Mouse (Mus musculus): Measurements from ENCODE around the gene Aknad1. TPM values are rescaled to one million over a fixed set of nuclear protein-coding genes. Genes with fewer than 3 reads are reported as not detected.

The Aknad1 gene
- 1 to 10 TPM; 1.2 to 1.3 TPM for total RNA-seq (2021)
- long read RNA-seq, experiment 1, result 0 reads
- long read RNA-seq, experiment 2, result 0 reads

DNA sequence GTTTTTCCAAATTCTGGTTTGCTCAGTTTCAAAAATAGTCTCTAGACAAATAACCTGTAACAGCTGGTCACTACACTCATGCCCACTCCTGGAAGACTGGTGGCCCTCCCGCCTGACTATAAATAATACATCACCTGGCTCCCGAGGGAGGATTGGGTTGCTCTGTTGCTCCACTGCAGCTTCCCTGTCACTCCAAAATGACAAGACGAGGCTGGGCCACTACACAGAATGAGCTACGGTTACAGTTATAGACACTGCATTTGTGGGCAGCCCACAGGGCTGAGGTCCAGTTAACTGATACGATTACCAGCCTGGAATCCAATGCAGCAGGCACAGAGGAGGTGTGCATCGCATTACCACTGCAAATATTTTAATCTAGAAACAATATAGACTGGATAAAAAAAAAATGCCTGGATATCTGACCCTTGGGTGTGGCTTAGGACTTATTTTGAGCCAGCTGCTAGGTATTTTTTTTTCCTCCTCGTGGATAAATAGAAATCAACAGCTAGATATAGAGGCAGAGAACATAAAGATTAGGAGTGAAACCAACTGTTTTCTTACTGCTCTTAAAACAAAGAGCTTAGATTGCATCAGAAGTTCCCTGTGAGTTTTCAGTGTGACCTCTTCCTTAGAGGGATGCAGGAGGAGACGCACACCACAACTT lies at the start of gene Aknad1:
Gene Aknad1, plus strand, starts transcription at position 614 of the 664 bp plus-strand sequence.
- no peak for DNase-seq (ENCODE audit: low spot score in 2 of 2)

GRCm38 (mm10) chr3:108689979-108690378 lies 49.5 kb upstream of the Aknad1 start:
- DNase-seq (ENCODE audit: low spot score in 2 of 2), result no peak

DNA sequence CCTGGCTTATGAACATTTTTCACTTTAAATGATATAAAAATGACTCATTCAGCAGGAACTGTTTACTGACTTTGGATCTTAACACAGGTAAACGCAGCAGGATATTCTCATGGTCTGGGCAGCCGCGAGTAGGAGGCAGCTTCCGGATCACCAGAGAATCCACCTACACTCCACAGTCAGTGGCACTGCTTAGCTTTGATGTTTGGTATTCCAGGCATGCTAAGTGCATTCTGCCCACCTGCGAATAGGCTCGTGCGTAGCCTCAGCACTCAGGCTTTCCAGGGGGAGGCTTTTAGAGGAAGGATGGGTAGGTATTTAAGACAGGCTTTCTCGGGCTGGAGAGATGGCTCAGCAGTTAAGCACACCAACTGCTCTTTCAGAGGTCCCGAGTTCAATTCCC lies 45.1 kb upstream of the Aknad1 start:
- DNase-seq (ENCODE audit: low spot score in 2 of 2), result no peak

DNA sequence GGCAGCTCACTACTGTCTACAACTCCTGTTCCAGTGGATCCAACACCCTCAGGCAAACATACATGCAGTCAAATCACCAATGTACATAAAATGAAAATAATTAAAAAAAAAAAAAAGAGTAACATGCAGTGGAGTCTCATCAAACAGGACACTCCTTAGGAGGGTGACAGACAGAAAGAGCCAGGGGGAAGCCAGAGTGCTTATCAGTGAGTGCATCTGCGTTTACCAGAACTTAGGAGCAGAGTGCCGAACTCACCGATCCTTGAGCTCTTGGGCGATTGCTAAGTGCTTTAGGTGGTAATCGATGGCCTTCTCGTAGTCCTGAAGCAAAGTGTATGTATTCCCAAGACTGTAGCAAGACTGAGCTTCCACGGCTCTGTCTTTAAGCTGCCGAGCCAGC lies 40.8 kb upstream of the Aknad1 start:
- DNase-seq (ENCODE audit: low spot score in 2 of 2), result no peak

DNA sequence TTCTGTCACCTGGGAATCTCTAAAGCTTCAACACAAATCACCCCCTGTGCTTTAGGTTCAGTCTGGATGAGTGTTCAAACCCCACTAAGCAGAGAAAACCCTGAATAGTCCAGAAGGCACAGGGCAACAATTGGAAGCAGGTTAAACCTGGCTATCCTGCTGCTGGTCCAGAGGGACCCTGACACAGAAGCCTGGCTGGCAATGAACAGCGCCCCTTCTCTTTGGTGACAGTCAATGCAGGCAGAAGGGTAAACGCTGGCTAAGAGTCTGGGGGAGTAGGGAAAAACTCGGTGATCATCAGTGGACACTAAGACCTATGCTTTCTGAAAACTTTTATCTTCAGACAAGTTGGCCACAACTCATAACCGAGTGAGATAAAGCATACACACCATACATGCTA lies 39.7 kb upstream of the Aknad1 start:
- no peak for DNase-seq (ENCODE audit: low spot score in 2 of 2)

DNA sequence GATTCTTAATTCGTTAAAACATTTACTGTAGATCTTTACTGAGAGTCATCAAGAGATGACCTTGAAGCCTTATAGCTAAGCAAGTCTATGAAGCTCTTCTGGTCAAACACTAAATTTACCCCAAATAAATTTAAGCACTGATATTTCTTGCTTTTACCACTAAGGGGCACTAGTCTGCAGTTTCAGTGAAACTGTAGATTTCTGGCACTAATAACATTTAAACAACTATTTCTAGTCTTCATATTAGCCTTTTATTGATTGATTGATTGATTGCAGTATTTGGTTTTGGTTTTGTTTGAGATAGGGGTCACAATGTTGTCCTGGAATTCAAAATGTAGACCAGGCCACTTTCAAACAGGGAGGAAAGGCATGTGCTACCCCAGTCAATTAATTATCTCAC lies 38.2 kb upstream of the Aknad1 start:
- no peak for DNase-seq (ENCODE audit: low spot score in 2 of 2)

- DNase-seq (ENCODE audit: low spot score in 2 of 2), result no peak
Observed at GRCm38 (mm10) chr3:108702789-108703188, 36.7 kb upstream of the Aknad1 start.

DNA sequence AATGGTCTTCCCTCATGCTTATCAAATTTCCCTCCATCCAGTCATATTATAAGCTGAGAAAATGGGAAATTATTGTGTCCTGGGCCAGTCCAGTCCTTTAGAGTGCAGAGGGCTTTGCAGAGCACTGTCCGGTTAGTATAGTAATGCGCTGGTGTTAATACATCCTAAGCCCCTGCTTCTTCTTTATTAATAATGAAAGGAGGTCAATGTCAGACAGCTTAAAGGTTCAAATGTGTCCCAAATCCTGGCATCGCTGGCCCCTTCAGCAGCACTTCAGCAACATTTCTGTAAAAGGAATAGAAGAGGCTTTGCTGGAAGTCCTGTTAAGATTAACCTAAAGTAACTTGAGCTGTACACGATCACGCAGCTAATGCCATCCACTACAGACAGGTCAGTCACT lies 28.2 kb upstream of the Aknad1 start:
- DNase-seq (ENCODE audit: low spot score in 2 of 2), result no peak

GRCm38 (mm10) chr3:108713065-108713675 lies 26.3 kb upstream of the Aknad1 start:
- DNase-seq (ENCODE audit: low spot score in 2 of 2), result no peak

DNA sequence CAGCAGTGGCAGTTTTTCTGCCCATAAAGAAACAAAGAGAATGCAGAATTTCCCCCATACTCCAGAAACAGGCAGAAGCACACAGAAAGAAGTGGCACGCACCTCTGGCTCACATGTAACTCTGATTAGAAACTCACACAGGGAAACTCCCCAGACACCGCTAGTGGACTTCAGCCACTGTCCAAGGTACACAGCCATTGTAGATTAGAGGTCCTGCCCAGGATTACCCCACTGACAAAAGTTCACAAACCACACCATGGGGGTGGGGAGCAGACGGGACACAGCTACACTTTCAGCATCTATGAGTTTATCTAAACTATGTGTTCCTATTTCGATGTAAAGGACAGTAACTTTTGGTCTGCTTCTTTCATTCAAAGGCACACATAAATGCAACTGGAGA lies 24.6 kb upstream of the Aknad1 start:
- no peak for DNase-seq (ENCODE audit: low spot score in 2 of 2)

DNA sequence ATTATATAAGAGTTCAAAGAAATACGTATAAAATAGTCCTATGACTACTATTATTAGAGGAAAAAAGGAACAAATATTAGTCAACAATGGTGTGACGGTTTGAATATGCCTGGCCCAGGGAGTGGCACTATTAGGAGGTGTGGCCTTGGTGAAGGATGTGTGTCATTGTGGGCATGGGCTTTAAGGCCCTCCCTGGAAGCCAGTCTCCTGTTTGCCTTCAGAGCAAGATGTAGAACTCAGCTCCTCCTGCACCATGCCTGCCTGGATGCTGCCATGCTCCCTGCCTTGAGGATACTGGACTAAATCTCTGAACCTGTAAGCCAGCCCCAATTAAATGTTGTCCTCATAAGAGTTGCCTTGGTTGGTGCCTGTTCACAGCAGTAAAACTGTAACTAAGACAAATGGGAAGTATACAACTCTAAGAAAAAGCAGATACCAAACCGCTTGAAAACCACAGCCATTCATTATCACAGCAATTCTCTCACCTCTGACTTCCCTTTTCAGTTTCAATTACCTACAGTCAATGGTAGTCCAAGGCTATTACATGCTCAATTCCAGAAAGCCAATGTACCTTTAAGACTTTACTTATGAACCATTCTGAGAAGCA lies 21.5 kb upstream of the Aknad1 start:
- no peak for DNase-seq (ENCODE audit: low spot score in 2 of 2)

GRCm38 (mm10) chr3:108719357-108719756 lies 20.1 kb upstream of the Aknad1 start:
- DNase-seq (ENCODE audit: low spot score in 2 of 2), result no peak

GRCm38 (mm10) chr3:108719761-108720160 lies 19.7 kb upstream of the Aknad1 start:
- no peak for DNase-seq (ENCODE audit: low spot score in 2 of 2)

DNA sequence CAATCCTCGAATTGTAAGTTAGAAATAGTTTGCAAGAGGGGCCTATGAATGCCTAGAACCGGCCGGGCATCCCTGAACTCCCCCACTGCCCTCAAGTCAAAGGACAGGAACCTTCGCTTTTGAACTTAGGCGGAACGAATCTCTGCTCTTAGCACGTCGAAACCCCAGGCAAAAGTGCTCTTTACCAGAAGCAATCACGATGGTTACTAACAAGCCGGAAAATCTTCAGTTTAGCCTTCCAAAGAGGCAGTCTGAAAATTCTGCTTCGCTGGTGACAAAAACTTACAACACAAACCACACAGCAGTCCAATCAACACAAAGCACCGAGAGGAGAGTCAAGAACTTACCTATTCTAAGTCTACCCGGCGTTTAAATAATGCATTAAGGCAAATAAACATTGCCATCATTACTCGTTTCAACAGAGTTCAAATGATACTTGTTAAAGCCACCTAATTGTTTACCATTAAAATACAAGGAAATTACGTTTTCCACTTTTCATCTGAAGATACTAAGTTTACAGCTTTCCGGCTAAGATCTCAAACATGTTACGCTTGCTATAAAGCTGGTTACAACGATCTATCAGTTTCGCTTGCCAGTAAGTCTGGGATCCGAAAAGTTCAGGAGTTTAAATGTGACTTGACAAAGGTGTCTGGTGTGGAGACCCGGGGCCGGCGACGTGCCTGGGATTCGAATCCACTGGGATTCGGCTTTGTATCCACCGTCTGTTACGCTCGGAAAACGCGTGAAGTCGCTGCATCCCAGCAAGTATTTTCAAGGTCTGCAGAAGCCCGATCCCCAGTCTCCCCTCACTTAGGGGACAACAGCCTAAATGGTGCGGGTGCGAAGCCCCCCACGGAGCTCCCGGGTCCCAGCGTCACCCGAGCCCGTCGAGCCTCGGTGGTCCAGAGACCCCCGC lies 18.1 kb upstream of the Aknad1 start:
- peak; percentile 35 to 67 for DNase-seq (ENCODE audit: low spot score in 2 of 2)

- DNase-seq (ENCODE audit: low spot score in 2 of 2), result peak; percentile 98
Observed at GRCm38 (mm10) chr3:108722036-108722872, 17.2 kb upstream of the Aknad1 start, which contains the start of gene Gpsm2. Gene Gpsm2, minus strand, starts transcription at chr3:108722309.

- DNase-seq (ENCODE audit: low spot score in 2 of 2), result no peak
Observed at GRCm38 (mm10) chr3:108726413-108726812, 13.0 kb upstream of the Aknad1 start.

DNA sequence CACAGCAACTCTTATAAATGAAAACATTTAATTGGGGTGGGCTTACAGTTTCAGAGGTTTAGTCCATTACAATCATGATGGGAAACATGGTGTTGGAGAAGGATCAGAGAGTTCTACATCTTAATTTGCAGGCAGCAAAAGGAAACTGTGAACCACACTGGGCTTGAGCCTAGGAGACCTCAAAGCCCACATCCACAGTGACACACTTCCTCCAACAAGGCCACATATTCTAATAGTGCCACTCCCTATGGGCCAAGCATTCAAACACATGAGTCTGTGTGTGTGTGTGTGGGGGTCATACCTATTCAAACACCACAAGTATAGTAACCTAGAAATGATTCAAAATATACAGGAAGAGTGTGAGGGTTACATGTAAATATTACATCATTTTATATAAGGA lies 12.1 kb upstream of the Aknad1 start:
- DNase-seq (ENCODE audit: low spot score in 2 of 2), result no peak

GRCm38 (mm10) chr3:108727776-108728175 lies 11.7 kb upstream of the Aknad1 start:
- no peak for DNase-seq (ENCODE audit: low spot score in 2 of 2)

DNA sequence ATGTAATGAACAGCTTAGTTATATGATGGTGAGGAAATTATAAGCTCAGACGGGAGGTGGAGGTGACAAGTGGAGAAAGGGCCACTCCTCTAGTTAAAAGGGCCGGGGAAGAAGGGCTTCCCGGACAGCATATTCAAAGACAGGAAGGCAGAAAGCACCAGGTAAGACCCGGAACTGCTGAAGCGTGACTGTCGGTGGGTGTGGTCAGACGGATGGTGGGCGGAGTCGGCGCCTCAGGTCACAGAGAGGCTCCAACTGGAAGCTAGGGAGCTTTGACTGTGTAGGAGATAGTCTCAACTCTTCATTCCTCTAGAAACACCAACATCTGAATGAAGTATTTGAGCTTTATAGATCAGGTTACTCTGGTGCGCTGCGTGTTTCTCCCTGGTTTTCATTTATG lies 9.1 kb upstream of the Aknad1 start:
- DNase-seq (ENCODE audit: low spot score in 2 of 2), result no peak

- DNase-seq (ENCODE audit: low spot score in 2 of 2), result no peak
Observed at GRCm38 (mm10) chr3:108737761-108738160, 1.7 kb upstream of the Aknad1 start.

- DNase-seq (ENCODE audit: low spot score in 2 of 2), result no peak
Observed at GRCm38 (mm10) chr3:108744060-108744459, 4.6 kb downstream of the Aknad1 start.
